Mouse (Mus musculus): ENCODE data around the gene Cds2. TPM values are rescaled to one million over a fixed set of nuclear protein-coding genes. Genes with fewer than 3 reads are reported as not detected.
A peak's percentile ranks its signal among the peaks of the same experiment; 100 is the strongest.
"Not testable (repeated sequence)": the region's sequence is repeated elsewhere in the genome, so short reads cannot be mapped to it uniquely, and the experiment has no call there.

Gene Cds2
- polyA plus RNA-seq, 1 experiment from 2014 or later, result 12.9 TPM

DNA sequence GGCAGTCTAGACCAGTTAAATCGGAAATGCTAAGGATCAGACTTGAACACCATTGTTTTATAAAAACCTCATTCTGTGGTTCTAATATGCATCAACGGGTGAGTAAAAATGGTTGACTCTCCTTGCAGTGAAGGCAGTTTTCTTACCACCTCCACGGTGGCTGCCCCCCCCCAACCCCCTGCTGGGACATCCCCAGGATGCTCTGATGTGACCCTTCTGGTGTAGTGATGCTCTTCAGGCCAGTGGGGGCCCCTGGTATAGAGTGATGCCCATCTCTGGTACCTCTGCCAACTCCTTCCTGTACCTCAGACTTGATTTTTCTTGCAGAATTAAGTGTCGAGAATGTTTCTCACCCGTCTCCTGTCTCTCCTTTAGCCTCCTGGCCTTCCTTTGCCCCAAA is 49.7 kb downstream of the Cds2 start:
- DNase-seq (ENCODE audit: low spot score) (no peak), ATAC-seq (replicated peaks; ENCODE audit: low FRiP score) (no peak)
- no peak overlapping the region for H3K4me2 ChIP-seq
- H3K9me3 ChIP-seq (ENCODE audit: control insufficient read depth, low read length), result no peaks in the 10 kb centered on the region
- 82% methylated on average over 5 of the region's 5 CpGs for WGBS
- H3K9ac ChIP-seq (ENCODE audit: low read depth, low read length), result no peak overlapping the region
- no peak overlapping the region for H3K27ac ChIP-seq (ENCODE audit: low read depth, low read length)
- no peaks in the 10 kb centered on the region for H3K36me3 ChIP-seq (ENCODE audit: control insufficient read depth, insufficient read depth, low read length)
- H3K4me3 ChIP-seq (ENCODE audit: low read depth, low read length), result no peak overlapping the region
- no peaks in the 10 kb centered on the region; the same call in 1 of the 2 replicates for H3K4me1 ChIP-seq (replicated peaks; ENCODE audit: control insufficient read depth, insufficient read depth, low read length)
- no peaks in the 10 kb centered on the region for H3K27me3 ChIP-seq (replicated peaks; ENCODE audit: control insufficient read depth, insufficient read depth, low read length)

DNA sequence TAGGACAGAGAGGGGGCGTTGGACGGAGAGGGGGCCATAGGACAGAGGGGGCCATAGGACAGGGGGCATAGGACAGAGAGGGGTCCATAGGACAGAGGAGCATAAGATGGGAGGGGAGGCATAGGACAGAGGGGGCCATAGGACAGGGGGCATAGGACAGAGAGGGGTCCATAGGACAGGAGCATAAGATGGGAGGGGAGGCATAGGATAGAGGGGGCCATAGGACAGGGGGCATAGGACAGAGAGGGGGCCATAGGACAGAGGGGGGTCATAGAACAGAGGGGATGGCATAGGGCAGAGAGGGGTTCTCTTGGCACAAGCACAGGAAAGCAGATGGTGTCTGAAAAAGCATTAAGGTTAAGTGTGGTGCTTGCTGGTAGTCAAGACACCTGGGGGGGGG is 50.6 kb downstream of the Cds2 start:
- WGBS, result 94% methylated on average over 2 of the region's 2 CpGs
- no peak overlapping the region for H3K4me2 ChIP-seq
- no peaks in the 10 kb centered on the region for H3K27me3 ChIP-seq (replicated peaks; ENCODE audit: control insufficient read depth, insufficient read depth, low read length)
- H3K9me3 ChIP-seq (ENCODE audit: control insufficient read depth, low read length), result no peaks in the 10 kb centered on the region
- ATAC-seq (replicated peaks; ENCODE audit: low FRiP score), result 0 out of 2 replicates have a peak, but pooled peaks have one; percentile 11
- no peaks in the 10 kb centered on the region for H3K36me3 ChIP-seq (ENCODE audit: control insufficient read depth, insufficient read depth, low read length)
- no peak for DNase-seq (ENCODE audit: low spot score)
- no peaks in the 10 kb centered on the region; the same call in 1 of the 2 replicates for H3K4me1 ChIP-seq (replicated peaks; ENCODE audit: control insufficient read depth, insufficient read depth, low read length)
- no peak overlapping the region for H3K27ac ChIP-seq (ENCODE audit: low read depth, low read length)
- no peak overlapping the region for H3K9ac ChIP-seq (ENCODE audit: low read depth, low read length)
- no peak overlapping the region for H3K4me3 ChIP-seq (ENCODE audit: low read depth, low read length)

DNA sequence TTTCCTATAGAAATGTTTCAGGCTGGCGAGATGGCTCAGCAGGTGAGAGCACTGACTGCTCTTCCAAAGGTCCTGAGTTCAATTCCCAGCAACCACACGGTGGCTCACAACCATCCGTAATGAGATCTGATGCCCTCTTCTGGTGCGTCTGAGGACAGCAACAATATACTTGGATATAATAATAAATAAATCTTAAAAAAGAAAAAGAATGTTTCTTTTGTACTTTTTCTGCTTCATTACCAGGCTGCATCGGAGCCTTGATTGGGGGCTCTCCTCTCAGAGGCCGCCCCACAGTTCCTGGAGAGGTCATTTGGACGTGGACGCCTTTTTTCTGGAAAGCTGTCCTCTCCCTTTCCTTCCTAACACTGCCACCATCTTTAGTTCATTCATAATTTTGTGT is 51.1 kb downstream of the Cds2 start:
- 78% methylated on average over 8 of the region's 8 CpGs for WGBS
- not testable (repeated sequence) for H3K27ac ChIP-seq (ENCODE audit: low read depth, low read length); H3K9me3 ChIP-seq (ENCODE audit: control insufficient read depth, low read length); H3K4me2 ChIP-seq; H3K27me3 ChIP-seq (replicated peaks; ENCODE audit: control insufficient read depth, insufficient read depth, low read length); H3K4me1 ChIP-seq (replicated peaks; ENCODE audit: control insufficient read depth, insufficient read depth, low read length); H3K4me3 ChIP-seq (ENCODE audit: low read depth, low read length); H3K9ac ChIP-seq (ENCODE audit: low read depth, low read length); H3K36me3 ChIP-seq (ENCODE audit: control insufficient read depth, insufficient read depth, low read length); ATAC-seq (replicated peaks; ENCODE audit: low FRiP score); DNase-seq (ENCODE audit: low spot score)

DNA sequence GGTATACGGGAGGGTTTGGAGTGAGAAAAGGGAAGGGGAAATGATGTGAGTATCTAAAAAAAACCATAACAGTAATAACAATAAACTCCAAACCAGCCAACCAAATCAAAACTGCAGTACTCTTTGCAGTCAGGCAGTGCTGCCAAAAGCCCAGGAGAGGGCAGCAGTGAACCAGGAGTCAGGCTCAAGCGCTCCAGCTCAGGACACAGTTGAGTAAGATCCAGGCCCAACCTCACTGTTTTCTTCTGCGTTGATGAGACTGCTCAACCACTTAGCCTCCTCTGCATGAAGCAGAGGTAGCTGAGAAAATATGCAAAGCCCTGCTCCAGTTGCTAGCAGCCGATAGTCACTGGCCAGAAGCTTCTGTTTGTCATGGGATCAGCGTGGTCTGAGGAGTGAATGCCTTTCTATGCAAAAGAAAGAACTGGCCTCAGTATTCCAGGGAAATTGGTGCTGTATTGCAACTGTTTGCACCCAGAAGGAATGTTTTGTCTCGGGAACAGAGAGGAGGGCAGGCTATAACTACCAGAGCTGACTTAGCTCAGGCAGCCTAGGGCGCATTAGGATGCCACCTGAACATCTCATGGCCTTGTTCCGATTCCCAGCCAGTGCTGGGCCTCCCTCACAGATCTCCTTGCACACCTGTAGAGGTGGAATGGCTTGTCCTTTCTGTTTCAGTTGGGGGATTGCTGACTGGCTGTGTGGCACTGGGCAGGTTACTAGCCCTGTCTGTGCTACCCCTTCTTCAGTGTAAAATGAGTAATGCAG is 53.3 kb downstream of the Cds2 start:
- H3K27me3 ChIP-seq (replicated peaks; ENCODE audit: control insufficient read depth, insufficient read depth, low read length), result no peaks in the 10 kb centered on the region
- no peaks in the 10 kb centered on the region for H3K4me1 ChIP-seq (replicated peaks; ENCODE audit: control insufficient read depth, insufficient read depth, low read length)
- WGBS, result 37% methylated on average over 8 of the region's 8 CpGs
- no peak overlapping the region for H3K27ac ChIP-seq (ENCODE audit: low read depth, low read length)
- no peaks in the 10 kb centered on the region for H3K36me3 ChIP-seq (ENCODE audit: control insufficient read depth, insufficient read depth, low read length)
- ATAC-seq (replicated peaks; ENCODE audit: low FRiP score), result 0 out of 2 replicates have a peak, but pooled peaks have one; percentile 43
- H3K9me3 ChIP-seq (ENCODE audit: control insufficient read depth, low read length), result no peaks in the 10 kb centered on the region
- DNase-seq (ENCODE audit: low spot score), result no peak
- no peak overlapping the region for H3K9ac ChIP-seq (ENCODE audit: low read depth, low read length)
- H3K4me3 ChIP-seq (ENCODE audit: low read depth, low read length), result no peak overlapping the region
- no peak overlapping the region for H3K4me2 ChIP-seq

DNA sequence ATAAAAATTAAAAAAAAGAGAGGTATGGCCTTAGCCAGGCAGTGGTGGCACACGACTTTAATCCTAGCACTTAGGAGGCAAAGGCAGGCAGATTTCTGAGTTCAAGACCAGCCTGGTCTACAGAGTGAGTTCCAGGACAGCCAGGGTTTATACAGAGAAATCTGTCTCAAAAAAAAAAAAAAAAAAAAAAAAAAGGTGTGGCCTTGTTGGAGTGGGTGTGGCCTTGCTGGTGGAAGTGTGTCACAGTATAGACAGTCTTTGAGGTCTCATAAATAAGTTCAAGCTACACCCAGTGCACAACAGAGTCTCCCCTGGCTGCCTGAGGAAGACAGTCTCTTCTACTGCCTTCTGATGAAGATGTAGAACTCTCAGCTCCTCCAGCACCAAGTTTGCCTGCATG is 54.2 kb downstream of the Cds2 start:
- H3K4me1 ChIP-seq (replicated peaks; ENCODE audit: control insufficient read depth, insufficient read depth, low read length), result no peaks in the 10 kb centered on the region
- no peak overlapping the region for H3K9ac ChIP-seq (ENCODE audit: low read depth, low read length)
- no peak overlapping the region for H3K4me2 ChIP-seq
- no peaks in the 10 kb centered on the region for H3K36me3 ChIP-seq (ENCODE audit: control insufficient read depth, insufficient read depth, low read length)
- H3K27ac ChIP-seq (ENCODE audit: low read depth, low read length), result no peak overlapping the region
- DNase-seq (ENCODE audit: low spot score) (no peak), ATAC-seq (replicated peaks; ENCODE audit: low FRiP score) (no peak)
- H3K4me3 ChIP-seq (ENCODE audit: low read depth, low read length), result no peak overlapping the region
- no peaks in the 10 kb centered on the region for H3K9me3 ChIP-seq (ENCODE audit: control insufficient read depth, low read length)
- 67% methylated on average over 1 of the region's 1 CpGs for WGBS
- H3K27me3 ChIP-seq (replicated peaks; ENCODE audit: control insufficient read depth, insufficient read depth, low read length), result no peaks in the 10 kb centered on the region

DNA sequence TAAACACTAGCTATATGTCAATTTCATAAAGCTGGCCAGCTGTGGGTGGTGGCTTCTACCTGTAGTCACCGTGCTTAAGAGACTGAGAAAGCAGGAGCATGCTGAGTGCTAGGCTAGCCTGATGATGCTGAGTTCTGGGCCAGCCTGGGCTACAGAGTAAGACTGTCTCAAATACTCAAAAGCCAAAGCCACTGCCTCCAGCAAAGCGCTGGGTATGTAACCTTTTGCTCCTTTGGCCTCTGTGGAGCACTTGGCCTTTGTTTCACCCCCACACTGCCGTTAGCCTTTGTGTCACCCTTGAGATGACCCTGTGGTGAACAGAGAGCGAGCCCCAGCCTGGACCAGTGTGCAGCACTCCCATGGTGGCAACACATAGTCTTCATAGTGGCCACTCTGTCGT is 57.6 kb downstream of the Cds2 start:
- ATAC-seq (replicated peaks; ENCODE audit: low FRiP score) (no peak), DNase-seq (ENCODE audit: low spot score) (no peak)
- Histone ChIP-seq H3K27ac (ENCODE audit: low read depth, low read length) (no peak overlapping the region), H3K4me2 (no peak overlapping the region), H3K36me3 (ENCODE audit: control insufficient read depth, insufficient read depth, low read length) (no peaks in the 10 kb centered on the region), H3K4me1 (replicated peaks; ENCODE audit: control insufficient read depth, insufficient read depth, low read length) (no peaks in the 10 kb centered on the region), H3K9ac (ENCODE audit: low read depth, low read length) (no peak overlapping the region), H3K9me3 (ENCODE audit: control insufficient read depth, low read length) (no peaks in the 10 kb centered on the region), H3K4me3 (ENCODE audit: low read depth, low read length) (no peak overlapping the region), H3K27me3 (replicated peaks; ENCODE audit: control insufficient read depth, insufficient read depth, low read length) (no peaks in the 10 kb centered on the region)
- 72% methylated on average over 5 of the region's 5 CpGs for WGBS

DNA sequence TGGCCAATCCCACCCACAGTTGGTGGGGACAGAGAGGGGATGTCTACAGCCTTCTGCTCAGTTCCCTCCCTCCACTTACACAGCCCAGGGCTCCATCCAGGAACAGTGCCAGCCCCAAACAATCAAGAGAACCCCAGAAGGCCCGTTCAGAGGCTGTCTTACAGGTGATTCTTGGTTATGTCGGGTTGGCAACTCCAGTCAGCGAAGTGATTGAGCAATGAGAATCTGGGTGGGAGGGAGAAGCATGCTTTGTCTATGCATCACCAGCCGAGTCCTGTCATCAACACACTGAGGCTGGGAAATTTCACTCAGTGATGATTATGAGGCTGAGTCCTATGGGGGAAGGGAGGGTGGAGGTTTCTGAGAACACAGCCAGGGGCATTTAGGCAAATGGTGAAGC is 60.6 kb downstream of the Cds2 start:
- Histone ChIP-seq H3K27me3 (replicated peaks; ENCODE audit: control insufficient read depth, insufficient read depth, low read length) (no peaks in the 10 kb centered on the region), H3K9ac (ENCODE audit: low read depth, low read length) (no peak overlapping the region), H3K4me1 (replicated peaks; ENCODE audit: control insufficient read depth, insufficient read depth, low read length) (no peaks in the 10 kb centered on the region), H3K4me3 (ENCODE audit: low read depth, low read length) (no peak overlapping the region), H3K4me2 (no peak overlapping the region), H3K9me3 (ENCODE audit: control insufficient read depth, low read length) (no peaks in the 10 kb centered on the region), H3K27ac (ENCODE audit: low read depth, low read length) (no peak overlapping the region), H3K36me3 (ENCODE audit: control insufficient read depth, insufficient read depth, low read length) (no peaks in the 10 kb centered on the region)
- WGBS, result 57% methylated on average over 4 of the region's 4 CpGs
- ATAC-seq (replicated peaks; ENCODE audit: low FRiP score) (no peak), DNase-seq (ENCODE audit: low spot score) (no peak)

DNA sequence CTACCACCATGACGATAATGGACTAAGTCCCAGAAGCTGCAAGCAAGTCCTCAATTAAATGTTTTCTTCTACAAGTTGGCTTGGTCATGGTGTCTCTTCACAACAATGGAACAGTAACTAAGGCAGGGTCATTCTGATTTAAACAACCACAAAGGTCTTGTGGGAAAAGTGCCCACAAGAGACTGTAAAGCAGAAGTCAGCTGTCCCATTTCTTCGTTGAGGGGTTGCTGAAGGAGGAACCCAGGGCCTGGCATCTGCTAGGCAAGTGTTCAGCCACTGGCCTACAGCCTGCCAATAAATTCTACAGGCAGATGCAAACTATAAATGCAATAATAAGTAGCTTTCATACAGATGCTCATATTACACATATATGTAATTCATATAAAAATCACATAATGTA is 74.3 kb downstream of the Cds2 start:
- H3K36me3 ChIP-seq (ENCODE audit: control insufficient read depth, insufficient read depth, low read length), result no peaks in the 10 kb centered on the region
- no peak overlapping the region for H3K27ac ChIP-seq (ENCODE audit: low read depth, low read length)
- ATAC-seq (replicated peaks; ENCODE audit: low FRiP score) (no peak), DNase-seq (ENCODE audit: low spot score) (no peak)
- no peak overlapping the region for H3K4me2 ChIP-seq
- H3K4me3 ChIP-seq (ENCODE audit: low read depth, low read length), result no peak overlapping the region
- H3K4me1 ChIP-seq (replicated peaks; ENCODE audit: control insufficient read depth, insufficient read depth, low read length), result peaks cover 3% of the 10 kb centered on the region; the same call in 1 of the 2 replicates
- WGBS, result 60% methylated on average over 2 of the region's 2 CpGs
- H3K9ac ChIP-seq (ENCODE audit: low read depth, low read length), result no peak overlapping the region
- no peaks in the 10 kb centered on the region for H3K27me3 ChIP-seq (replicated peaks; ENCODE audit: control insufficient read depth, insufficient read depth, low read length)
- H3K9me3 ChIP-seq (ENCODE audit: control insufficient read depth, low read length), result no peaks in the 10 kb centered on the region

DNA sequence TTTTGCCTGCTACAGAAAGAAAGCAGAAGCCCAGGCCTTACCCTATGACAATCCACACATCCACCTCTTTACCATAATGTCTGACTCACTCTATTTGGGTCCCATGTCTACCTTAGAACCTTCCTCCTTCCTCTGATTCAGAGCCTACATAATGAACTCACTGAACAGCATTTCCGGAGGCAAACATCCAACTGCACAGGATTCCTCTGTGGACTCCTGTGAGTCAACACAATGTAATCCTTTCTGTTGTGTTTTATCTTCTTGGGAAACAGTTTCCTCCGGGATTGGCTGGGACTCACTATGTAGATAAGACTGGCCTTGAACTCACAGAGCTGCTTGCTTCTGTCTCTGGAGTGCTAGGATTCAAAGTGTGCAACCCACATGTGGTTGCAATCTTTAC is 77.4 kb downstream of the Cds2 start:
- Histone ChIP-seq H3K4me2 (no peak overlapping the region), H3K27me3 (replicated peaks; ENCODE audit: control insufficient read depth, insufficient read depth, low read length) (no peaks in the 10 kb centered on the region), H3K9ac (ENCODE audit: low read depth, low read length) (no peak overlapping the region), H3K4me1 (replicated peaks; ENCODE audit: control insufficient read depth, insufficient read depth, low read length) (peaks cover 3% of the 10 kb centered on the region; the same call in 1 of the 2 replicates), H3K9me3 (ENCODE audit: control insufficient read depth, low read length) (no peaks in the 10 kb centered on the region), H3K36me3 (ENCODE audit: control insufficient read depth, insufficient read depth, low read length) (no peaks in the 10 kb centered on the region), H3K4me3 (ENCODE audit: low read depth, low read length) (no peak overlapping the region), H3K27ac (ENCODE audit: low read depth, low read length) (no peak overlapping the region)
- ATAC-seq (replicated peaks; ENCODE audit: low FRiP score) (no peak), DNase-seq (ENCODE audit: low spot score) (no peak)
- 52% methylated on average over 2 of the region's 2 CpGs for WGBS

Measured in liver, embryonic 11.5 days (tissue).